In genomic region chr5:107498806-107499310, GRCm38 (mm10) we compare ENCODE assay signal across 12 mouse cellular contexts. TPM values are rescaled to one million over a fixed set of nuclear protein-coding genes. Genes with fewer than 3 reads are reported as not detected.
A peak's percentile ranks its signal among the peaks of the same experiment; 100 is the strongest.
DNase-seq lines count a peak whose midpoint lies in the region; ATAC-seq and TF ChIP-seq lines count a peak whose summit lies in the region.
"Had no signal": no experiment of that assay in that cellular context is flagged by ENCODE, and none has a peak within 500 bp of the region (broad histone marks: within the 10 kb centered on the region; RNA-seq: fewer than 3 reads in every experiment).

No protein-coding gene starts in this region.

- ATAC-seq in hindbrain, embryonic 14.5 days (ENCODE audit: low FRiP score), result no peak
- ATAC-seq in neural tube, embryonic 14.5 days (ENCODE audit: low read depth), result no peak
- no peak for ATAC-seq in megakaryocyte-erythroid progenitor cell, adult 5-6 weeks (replicated peaks; ENCODE audit: low FRiP score, low TSS enrichment, poor library complexity, severe bottlenecking)
- ATAC-seq: activated CD4-positive, CD25-positive, alpha-beta regulatory T cell, adult 4 months had no signal

- H3K27ac ChIP-seq in cortical plate, adult 2 months (ENCODE audit: insufficient read depth, low read length), result peak overlapping the region; percentile 57
- peak overlapping the region; percentile 82; the same call in 1 of the 2 replicates for H3K27ac ChIP-seq in hindbrain, embryonic 14.5 days
- H3K27ac ChIP-seq in neural tube, embryonic 14.5 days (ENCODE audit: low read depth, low read length), result no peak overlapping the region
- H3K27ac ChIP-seq: macrophage had no signal

- TF ChIP-seq CTCF in cortical plate, adult 2 months (IDR thresholded peaks at IDR 0.05; ENCODE audit: extremely low read depth, insufficient read depth, low read length), result no peak

- H3K4me1 ChIP-seq in cortical plate, adult 2 months (ENCODE audit: control insufficient read depth, insufficient read depth, low read length), result peaks cover 2% of the 10 kb centered on the region
- H3K4me1 ChIP-seq in hindbrain, embryonic 14.5 days (replicated peaks; ENCODE audit: control insufficient read depth, insufficient read depth, low read length), result peaks cover 15% of the 10 kb centered on the region
- H3K4me1 ChIP-seq in neural tube, embryonic 14.5 days (ENCODE audit: control insufficient read depth, insufficient read depth, low read length), result peaks cover 3% of the 10 kb centered on the region; the same call in 1 of the 2 replicates

- H3K36me3 ChIP-seq in hindbrain, embryonic 14.5 days (replicated peaks; ENCODE audit: control insufficient read depth, insufficient read depth), result peaks cover 15% of the 10 kb centered on the region
- no peaks in the 10 kb centered on the region for H3K36me3 ChIP-seq in neural tube, embryonic 14.5 days (ENCODE audit: control insufficient read depth, insufficient read depth, low read length)

- peak overlapping the region; percentile 90 for H3K4me3 ChIP-seq in cortical plate, adult 2 months (ENCODE audit: insufficient read depth, low read length)
- H3K4me3 ChIP-seq in hindbrain, embryonic 14.5 days (replicated peaks; ENCODE audit: low read length), result peak overlapping the region; percentile 24
- H3K4me3 ChIP-seq in neural tube, embryonic 14.5 days (ENCODE audit: low read depth, low read length), result peak overlapping the region; percentile 21
- H3K4me3 ChIP-seq: erythroblast, embryonic 14.5 days had no signal

- H3K9me3 ChIP-seq in hindbrain, embryonic 14.5 days (ENCODE audit: control insufficient read depth, low read length), result no peaks in the 10 kb centered on the region
- no peaks in the 10 kb centered on the region for H3K9me3 ChIP-seq in neural tube, embryonic 14.5 days (ENCODE audit: control insufficient read depth, low read length)

- TF ChIP-seq POLR2A in cortical plate, adult 2 months (IDR thresholded peaks at IDR 0.05; ENCODE audit: extremely low read depth, insufficient read depth, low read length), result no peak

- peak overlapping the region; percentile 48 for H3K9ac ChIP-seq in hindbrain, embryonic 14.5 days
- H3K9ac ChIP-seq in neural tube, embryonic 14.5 days (replicated peaks; ENCODE audit: low read depth, low read length), result 0 out of 2 replicates have a peak overlapping the region, but pooled peaks have one; percentile 9

- WGBS in hindbrain, embryonic 14.5 days, result 50% methylated on average over 5 of the region's 5 CpGs
- WGBS in neural tube, embryonic 14.5 days, result 60% methylated on average over 5 of the region's 5 CpGs

- no peaks in the 10 kb centered on the region for H3K27me3 ChIP-seq in hindbrain, embryonic 14.5 days (ENCODE audit: control insufficient read depth, insufficient read depth, low read length)
- no peaks in the 10 kb centered on the region for H3K27me3 ChIP-seq in neural tube, embryonic 14.5 days (ENCODE audit: control insufficient read depth, insufficient read depth, low read length)

- H3K4me2 ChIP-seq in hindbrain, embryonic 14.5 days (replicated peaks), result peak overlapping the region; percentile 49
- peak overlapping the region; percentile 44 for H3K4me2 ChIP-seq in neural tube, embryonic 14.5 days (ENCODE audit: low read depth, low read length)
- H3K4me2 ChIP-seq: liver, embryonic 11.5 days had no signal

- peak; percentile 7 for DNase-seq in kidney, adult 9 months
- DNase-seq in kidney, adult 11 months, result no peak
- DNase-seq in hindbrain, embryonic 14.5 days (ENCODE audit: low spot score), result no peak
- no peak for DNase-seq in layer of hippocampus, postnatal 14 days (ENCODE audit: low spot score in 2 of 2)
- DNase-seq: kidney, adult 8-10 months had no signal

RNA-seq across cellular contexts. Expression of gene Gm42669, which starts 8.6 kb away (rescaled TPM):
- 0.89 and 0.96 TPM in 2 replicates for polyA plus RNA-seq in cortical plate, adult 2 months (2012; rRNA removed)
- 0.39 and 0.91 TPM in 2 replicates for polyA plus RNA-seq in hindbrain, embryonic 14.5 days (2014; fragmentation: Nextera tagmentation; extraction: Ambion mirVana)
- 1.1 and 1.2 TPM in 2 replicates for polyA plus RNA-seq in neural tube, embryonic 14.5 days (2014; fragmentation: Nextera tagmentation; extraction: Ambion mirVana)
- total RNA-seq in megakaryocyte-erythroid progenitor cell, adult 5-6 weeks (2014; fragmentation: Nextera tagmentation), result 0.94 TPM in 1 of 2 replicates, not detected in the other
- 0.84 and 1.3 TPM in 2 replicates for total RNA-seq in megakaryocyte-erythroid progenitor cell, adult 5-6 weeks (2017)
- under 1 TPM; 0.41 to 0.45 TPM for total RNA-seq in layer of hippocampus, postnatal 14 days (2021)

RNA-seq across cellular contexts. Expression of gene 1700028K03Rik, which starts 35.7 kb away (rescaled TPM):
- 0.73 and 0.81 TPM in 2 replicates for polyA plus RNA-seq in cortical plate, adult 2 months (2012; rRNA removed)
- 0.17 and 0.20 TPM in 2 replicates for polyA plus RNA-seq in hindbrain, embryonic 14.5 days (2014; fragmentation: Nextera tagmentation; extraction: Ambion mirVana)
- polyA plus RNA-seq in neural tube, embryonic 14.5 days (2014; fragmentation: Nextera tagmentation; extraction: Ambion mirVana), result 0.35 and 0.58 TPM in 2 replicates
- 0.30 TPM in 1 of 2 replicates, not detected in the other for total RNA-seq in megakaryocyte-erythroid progenitor cell, adult 5-6 weeks (2014; fragmentation: Nextera tagmentation)
- not detected in 2 replicates for total RNA-seq in megakaryocyte-erythroid progenitor cell, adult 5-6 weeks (2017)
- total RNA-seq in layer of hippocampus, postnatal 14 days (2021), result under 1 TPM; 0.25 to 0.57 TPM
- polyA plus RNA-seq: erythroblast, embryonic 14.5 days; macrophage had no signal

Comparison
In these comparisons a context has a peak if more than half of its experiments do, and no peak if none do; other contexts are left out.
1. H3K4me3 ChIP-seq: peak in every context shown above with its lines; median percentile 90 in cortical plate, adult 2 months; 24 in hindbrain, embryonic 14.5 days; 21 in neural tube, embryonic 14.5 days.